Mouse (Mus musculus) heart, postnatal 0 days (tissue): ENCODE measurements around the gene Gtpbp3.

Source experiments
- CTCF ChIP-seq: IDR thresholded peaks from 2 replicates; pipeline ENCODE4 v1.5.1; 2016; ENCODE audit warnings: antibody characterized with exemption, control low read depth, low read depth
- EP300 ChIP-seq: IDR thresholded peaks from 2 replicates; pipeline ENCODE4 v1.6.1; 2016; ENCODE audit warnings: antibody characterized with exemption, low read depth

DNA sequence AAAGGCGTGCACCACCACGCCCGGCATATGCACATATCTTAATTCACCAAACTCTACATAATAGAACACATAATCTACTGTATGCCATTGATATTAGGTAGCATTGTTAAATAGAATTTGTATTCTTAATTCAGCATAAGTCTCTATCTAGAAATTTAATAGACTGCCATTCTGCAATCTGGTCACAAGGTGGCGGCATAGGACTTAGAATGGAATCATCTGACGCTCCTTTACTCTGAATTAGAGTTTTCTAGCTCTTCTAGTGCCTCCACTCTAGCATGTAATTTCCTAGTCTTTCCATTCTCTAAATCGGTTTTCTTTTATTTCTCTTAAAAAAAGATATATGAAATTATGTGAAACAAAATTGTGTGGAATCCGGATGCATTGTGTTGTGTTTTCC, 46.5 kb upstream of the Gtpbp3 start:
- peak; percentile 84 for TF ChIP-seq CTCF
- no peak for TF ChIP-seq EP300
